Mouse (Mus musculus): ENCODE measurements at regions not wholly inside any gene's neighbourhood (a gene's known extent, or its start where the extent isn't known, plus 50 kb on each side); places are given as distances from the start of the nearest gene placed in this dataset.

DNA sequence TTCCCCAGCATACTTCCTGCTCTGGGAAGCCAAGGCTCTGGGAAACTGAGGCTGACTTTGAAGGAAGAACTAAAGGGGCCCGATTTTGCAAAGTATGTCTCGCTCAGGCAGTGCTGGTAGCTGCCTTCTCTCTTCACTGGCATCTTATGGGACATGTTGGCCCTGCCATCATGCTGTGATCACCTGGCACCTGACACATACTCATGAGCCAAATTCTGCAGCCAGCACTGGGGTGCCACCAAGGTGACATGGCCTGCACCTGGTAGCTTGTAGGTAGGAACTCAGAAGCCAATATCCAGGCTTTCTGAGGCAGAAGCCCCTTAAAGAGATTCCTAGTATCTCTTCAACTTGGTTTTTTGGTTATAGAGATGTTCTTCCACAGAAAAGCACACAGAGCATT is 195.2 kb upstream of the Hs6st1 start:
- WGBS = 96% methylated on average over 2 of the region's 2 CpGs
- no peak overlapping the region for H3K4me3 ChIP-seq (ENCODE audit: insufficient read depth, low read depth, low read length)
- TF ChIP-seq POLR2A (IDR thresholded peaks at IDR 0.05; ENCODE audit: insufficient read depth, low read depth, low read length) (no peak), CTCF (IDR thresholded peaks at IDR 0.05; ENCODE audit: insufficient read depth, low read depth, low read length) (no peak)
- no peak overlapping the region for H3K27ac ChIP-seq (ENCODE audit: insufficient read depth, low read depth, low read length)
- H3K4me1 ChIP-seq (ENCODE audit: control insufficient read depth, insufficient read depth, low read length) = peaks cover 2% of the 10 kb centered on the region

DNA sequence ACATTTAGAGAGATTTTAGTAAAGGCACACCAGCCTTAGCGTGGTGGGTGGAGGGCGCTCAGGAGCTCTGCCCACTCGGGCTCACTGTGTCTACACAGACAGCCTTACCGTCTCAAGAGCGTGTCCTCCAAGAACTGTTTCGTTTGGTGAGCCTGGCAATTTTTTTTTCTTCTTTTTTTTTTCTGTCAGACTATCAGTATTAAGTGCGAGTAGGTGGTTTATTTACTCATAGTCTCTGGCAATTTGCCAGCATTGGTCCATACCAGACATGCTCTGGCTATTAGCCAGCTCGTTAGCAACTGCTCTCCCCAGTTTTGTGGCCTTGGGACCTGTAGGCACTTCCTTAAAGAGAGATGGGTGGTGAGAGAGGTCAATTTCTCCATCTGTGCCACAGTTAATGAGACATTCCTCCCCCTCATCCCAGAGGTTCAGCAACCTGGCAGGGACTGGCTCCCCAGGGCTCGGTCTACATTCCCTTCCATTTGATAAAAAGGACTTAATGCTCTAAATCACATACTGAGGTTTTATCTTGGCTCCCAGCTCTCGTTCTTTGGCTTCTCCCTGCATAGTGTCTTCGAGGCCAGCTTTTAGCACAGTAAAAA is 192.9 kb upstream of the Hs6st1 start:
- Histone ChIP-seq H3K4me1 (ENCODE audit: control insufficient read depth, insufficient read depth, low read length) (peaks cover 6% of the 10 kb centered on the region), H3K4me3 (ENCODE audit: insufficient read depth, low read depth, low read length) (no peak overlapping the region), H3K27ac (ENCODE audit: insufficient read depth, low read depth, low read length) (no peak overlapping the region)
- TF ChIP-seq CTCF (IDR thresholded peaks at IDR 0.05; ENCODE audit: insufficient read depth, low read depth, low read length) (no peak), POLR2A (IDR thresholded peaks at IDR 0.05; ENCODE audit: insufficient read depth, low read depth, low read length) (no peak)
- 45% methylated on average over 11 of the region's 11 CpGs for WGBS

DNA sequence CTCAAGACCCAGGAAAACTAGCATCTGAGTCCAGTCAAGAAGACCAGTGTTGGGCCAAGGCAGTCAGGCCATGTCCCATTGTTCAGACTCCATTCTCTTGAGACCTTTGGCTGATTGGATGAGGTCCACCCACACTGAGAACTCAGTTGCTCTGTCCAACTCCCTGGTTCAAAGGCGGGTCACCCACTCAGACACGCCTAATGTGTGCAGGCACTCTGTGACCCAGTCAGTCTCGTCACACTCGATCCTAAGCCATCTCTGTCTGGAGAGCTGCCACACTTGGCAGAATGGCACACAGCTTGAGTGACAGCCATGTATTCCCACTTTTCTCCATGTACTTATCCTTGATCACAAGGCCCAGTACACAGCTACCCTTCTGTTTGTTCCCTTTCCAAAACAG is 189.8 kb upstream of the Hs6st1 start:
- WGBS = 90% methylated on average over 4 of the region's 4 CpGs
- peaks cover 9% of the 10 kb centered on the region for H3K4me1 ChIP-seq (ENCODE audit: control insufficient read depth, insufficient read depth, low read length)
- no peak overlapping the region for H3K27ac ChIP-seq (ENCODE audit: insufficient read depth, low read depth, low read length)
- H3K4me3 ChIP-seq (ENCODE audit: insufficient read depth, low read depth, low read length) = no peak overlapping the region
- TF ChIP-seq CTCF (IDR thresholded peaks at IDR 0.05; ENCODE audit: insufficient read depth, low read depth, low read length) = no peak
- TF ChIP-seq POLR2A (IDR thresholded peaks at IDR 0.05; ENCODE audit: insufficient read depth, low read depth, low read length) = no peak

DNA sequence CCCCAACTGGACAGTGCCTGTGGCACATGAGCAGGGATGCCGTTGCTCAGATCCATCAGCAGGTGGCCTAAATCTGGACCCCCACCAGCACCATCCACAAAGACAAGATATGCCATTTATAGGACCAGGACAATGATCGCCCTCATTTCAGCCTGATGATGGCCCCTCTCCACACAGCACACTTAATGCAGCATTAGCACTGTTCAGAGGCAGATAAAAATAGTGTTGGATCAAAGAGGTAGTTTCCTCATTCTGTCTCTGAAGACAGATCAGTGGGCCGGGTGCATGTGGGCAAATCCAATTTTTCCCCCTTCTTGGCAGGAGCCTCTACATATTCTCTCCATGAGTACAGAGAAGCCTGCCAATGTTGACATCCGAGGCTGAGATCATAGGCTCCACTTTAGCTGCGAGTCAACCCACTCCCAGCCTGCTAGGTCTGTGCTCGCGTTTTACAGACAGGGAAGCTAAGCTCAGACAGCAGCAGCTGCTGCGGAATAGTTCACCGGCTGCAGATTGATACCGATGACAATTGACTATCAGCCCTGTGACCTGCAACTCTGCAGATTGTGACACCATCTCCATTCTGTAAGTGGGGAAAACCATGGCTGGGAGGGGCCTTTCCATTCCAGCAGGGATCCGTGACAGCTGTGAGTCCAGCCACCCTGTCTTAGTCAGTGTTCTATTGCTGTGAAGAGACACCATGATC is 188.7 kb upstream of the Hs6st1 start:
- H3K4me3 ChIP-seq (ENCODE audit: insufficient read depth, low read depth, low read length) = no peak overlapping the region
- 29% methylated on average over 11 of the region's 11 CpGs for WGBS
- H3K4me1 ChIP-seq (ENCODE audit: control insufficient read depth, insufficient read depth, low read length) = peaks cover 9% of the 10 kb centered on the region
- TF ChIP-seq POLR2A (IDR thresholded peaks at IDR 0.05; ENCODE audit: insufficient read depth, low read depth, low read length) = no peak
- TF ChIP-seq CTCF (IDR thresholded peaks at IDR 0.05; ENCODE audit: insufficient read depth, low read depth, low read length) = no peak
- H3K27ac ChIP-seq (ENCODE audit: insufficient read depth, low read depth, low read length) = no peak overlapping the region

DNA sequence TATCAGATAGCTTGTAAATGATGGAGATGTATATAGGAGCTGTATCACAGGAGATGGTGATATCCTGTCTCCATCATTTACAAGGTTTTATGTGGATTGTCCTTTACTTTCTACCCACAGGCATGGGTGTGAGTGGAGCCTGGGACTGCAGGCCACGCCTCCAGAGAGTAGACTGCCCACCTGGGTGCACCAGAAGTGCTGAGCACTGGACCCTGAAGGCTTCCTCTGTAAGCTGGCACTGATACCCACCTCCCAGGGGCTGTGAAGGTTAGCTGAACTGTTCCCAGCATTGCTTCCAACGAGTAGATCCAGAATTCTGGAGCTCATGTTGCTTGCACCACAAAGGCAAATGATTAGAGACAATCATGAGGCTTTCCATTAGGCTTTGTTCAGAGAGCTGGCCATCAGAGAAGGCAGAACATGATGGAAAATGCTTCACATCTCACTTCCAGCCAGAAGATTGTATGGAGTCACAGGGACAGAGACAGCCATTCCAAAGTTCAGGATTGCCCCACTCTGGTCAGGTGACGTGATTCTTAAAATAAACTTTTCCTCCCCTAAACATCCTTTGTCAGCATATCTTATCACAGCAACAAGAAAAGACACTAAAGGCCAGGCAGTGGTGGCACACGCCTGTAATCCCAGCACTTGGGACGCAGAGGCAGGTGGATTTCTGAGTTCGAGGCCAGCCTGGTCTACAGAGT is 187.5 kb upstream of the Hs6st1 start:
- no peak for TF ChIP-seq POLR2A (IDR thresholded peaks at IDR 0.05; ENCODE audit: insufficient read depth, low read depth, low read length)
- no peak for TF ChIP-seq CTCF (IDR thresholded peaks at IDR 0.05; ENCODE audit: insufficient read depth, low read depth, low read length)
- 86% methylated on average over 6 of the region's 6 CpGs for WGBS
- Histone ChIP-seq H3K4me3 (ENCODE audit: insufficient read depth, low read depth, low read length) (no peak overlapping the region), H3K4me1 (ENCODE audit: control insufficient read depth, insufficient read depth, low read length) (peaks cover 9% of the 10 kb centered on the region), H3K27ac (ENCODE audit: insufficient read depth, low read depth, low read length) (no peak overlapping the region)

DNA sequence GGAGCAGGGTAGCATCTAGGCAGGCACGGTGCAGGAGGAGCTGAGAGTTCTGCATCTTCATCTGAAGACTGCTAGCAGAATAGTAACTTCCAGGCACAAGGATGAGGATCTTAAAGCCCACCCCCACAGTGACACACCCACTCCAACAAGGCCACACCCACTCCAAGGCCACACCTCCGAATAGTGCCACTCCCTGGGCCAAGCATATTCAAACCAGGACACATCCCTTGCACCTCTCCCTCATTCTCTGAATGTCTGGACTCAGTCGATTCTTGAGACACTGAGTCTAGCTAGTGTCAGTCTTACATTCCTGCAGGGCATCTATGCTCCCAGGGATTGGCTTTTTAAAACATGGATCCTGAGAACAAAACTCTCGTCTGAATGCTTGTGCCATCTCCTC is 186.7 kb upstream of the Hs6st1 start:
- no peak for TF ChIP-seq POLR2A (IDR thresholded peaks at IDR 0.05; ENCODE audit: insufficient read depth, low read depth, low read length)
- TF ChIP-seq CTCF (IDR thresholded peaks at IDR 0.05; ENCODE audit: insufficient read depth, low read depth, low read length) = no peak
- H3K27ac ChIP-seq (ENCODE audit: insufficient read depth, low read depth, low read length) = peak overlapping the region; percentile 9; the same call in 1 of the 2 replicates
- peaks cover 9% of the 10 kb centered on the region for H3K4me1 ChIP-seq (ENCODE audit: control insufficient read depth, insufficient read depth, low read length)
- WGBS = 82% methylated on average over 4 of the region's 4 CpGs
- H3K4me3 ChIP-seq (ENCODE audit: insufficient read depth, low read depth, low read length) = no peak overlapping the region

DNA sequence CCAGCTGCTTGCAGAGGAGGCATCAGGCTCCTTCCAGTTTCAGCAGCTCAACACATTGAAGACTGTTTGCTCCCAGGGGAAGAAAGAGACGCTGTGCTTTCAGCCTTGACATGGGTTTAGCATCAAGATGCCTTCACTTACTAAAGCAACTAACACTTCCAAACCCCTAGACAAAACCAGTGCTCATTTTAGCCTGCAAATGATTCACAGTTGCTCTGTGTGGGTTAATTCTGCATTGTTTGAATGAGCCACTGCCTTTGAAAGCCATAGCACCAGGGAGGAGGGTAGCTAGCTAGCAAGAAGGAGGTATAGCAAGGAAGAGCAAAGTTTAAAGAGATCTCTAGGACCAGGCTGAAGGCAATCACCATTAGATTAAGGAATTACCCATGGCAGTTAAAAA is 186.1 kb upstream of the Hs6st1 start:
- H3K27ac ChIP-seq (ENCODE audit: insufficient read depth, low read depth, low read length) = peak overlapping the region; percentile 9; the same call in 1 of the 2 replicates
- TF ChIP-seq CTCF (IDR thresholded peaks at IDR 0.05; ENCODE audit: insufficient read depth, low read depth, low read length) (no peak), POLR2A (IDR thresholded peaks at IDR 0.05; ENCODE audit: insufficient read depth, low read depth, low read length) (no peak)
- 29% methylated on average over 1 of the region's 1 CpGs for WGBS
- peaks cover 9% of the 10 kb centered on the region for H3K4me1 ChIP-seq (ENCODE audit: control insufficient read depth, insufficient read depth, low read length)
- H3K4me3 ChIP-seq (ENCODE audit: insufficient read depth, low read depth, low read length) = no peak overlapping the region

DNA sequence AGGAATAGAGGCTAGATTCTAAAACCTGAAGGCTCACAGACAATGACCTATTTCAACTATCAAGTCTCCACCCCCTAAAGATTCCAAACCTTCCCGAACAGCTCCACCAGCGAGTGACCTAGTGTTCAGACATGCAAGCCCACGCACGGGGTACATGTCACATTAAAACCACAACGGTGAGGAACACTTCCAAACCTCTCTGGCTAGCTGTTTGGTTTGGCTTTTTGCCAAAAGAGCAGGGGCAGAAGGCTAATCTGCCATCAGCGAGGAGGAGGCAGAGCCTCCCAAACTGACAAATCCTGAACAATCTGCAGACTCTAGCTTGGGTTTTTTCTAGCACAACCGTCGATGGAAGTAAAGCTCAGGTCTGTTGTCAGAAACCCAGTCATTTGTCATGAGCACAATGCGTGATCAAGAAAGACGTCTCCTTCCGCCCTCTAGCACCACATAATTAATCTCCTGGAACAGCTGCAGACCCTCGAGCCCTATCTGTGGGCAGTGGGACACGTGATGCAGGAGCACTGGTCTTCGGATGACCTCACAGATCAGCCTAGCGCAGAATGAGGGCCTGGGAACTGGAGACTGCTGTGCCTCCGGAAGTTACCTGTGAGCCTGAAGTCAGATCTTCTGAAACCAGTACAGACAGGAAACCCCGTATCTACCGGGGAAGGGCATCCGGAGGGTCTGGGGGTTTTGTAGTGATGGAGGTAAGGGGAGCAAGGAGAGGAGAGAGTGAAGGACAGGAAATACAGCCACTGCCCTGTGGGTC is 178.3 kb upstream of the Hs6st1 start:
- Histone ChIP-seq H3K4me1 (ENCODE audit: control insufficient read depth, insufficient read depth, low read length) (no peaks in the 10 kb centered on the region), H3K27ac (ENCODE audit: insufficient read depth, low read depth, low read length) (no peak overlapping the region), H3K4me3 (ENCODE audit: insufficient read depth, low read depth, low read length) (no peak overlapping the region)
- TF ChIP-seq CTCF (IDR thresholded peaks at IDR 0.05; ENCODE audit: insufficient read depth, low read depth, low read length) (no peak), POLR2A (IDR thresholded peaks at IDR 0.05; ENCODE audit: insufficient read depth, low read depth, low read length) (no peak)
- 67% methylated on average over 19 of the region's 19 CpGs for WGBS

All from olfactory bulb, adult 2 months (tissue).